Mouse (Mus musculus): ENCODE results near the gene Fblim1. TPM values are rescaled to one million over a fixed set of nuclear protein-coding genes. Genes with fewer than 3 reads are reported as not detected.
A peak's percentile ranks its signal among the peaks of the same experiment; 100 is the strongest.

Fblim1 gene
- polyA plus RNA-seq, 1 experiment from 2014 or later, result 70.6 TPM

- peaks cover 30% of the 10 kb centered on the region for H3K4me1 ChIP-seq (replicated peaks)
- WGBS, result 84% methylated on average over 25 of the region's 25 CpGs
- no peak overlapping the region for H3K4me2 ChIP-seq
- H3K27ac ChIP-seq (ENCODE audit: poor library complexity, severe bottlenecking), result peak overlapping the region; percentile 88
- H3K27me3 ChIP-seq (replicated peaks), result no peaks in the 10 kb centered on the region
- no peak for ATAC-seq (ENCODE audit: insufficient number of reproducible peaks, low FRiP score)
- no peak overlapping the region for H3K4me3 ChIP-seq
- peaks cover 62% of the 10 kb centered on the region for H3K36me3 ChIP-seq
- H3K9me3 ChIP-seq (replicated peaks), result no peaks in the 10 kb centered on the region
- peak overlapping the region; percentile 47 for H3K9ac ChIP-seq
Observed at GRCm38 (mm10) chr4:141641961-141642811, 36.3 kb upstream of the Fblim1 start.

- no peak overlapping the region for H3K27ac ChIP-seq (ENCODE audit: poor library complexity, severe bottlenecking)
Observed at GRCm38 (mm10) chr4:141641353-141641771, 35.5 kb upstream of the Fblim1 start.

GRCm38 (mm10) chr4:141639474-141639873 is 33.6 kb upstream of the Fblim1 start:
- no peaks in the 10 kb centered on the region for H3K27me3 ChIP-seq (replicated peaks)
- no peak overlapping the region for H3K4me2 ChIP-seq
- H3K4me1 ChIP-seq (replicated peaks), result peaks cover 37% of the 10 kb centered on the region
- no peak overlapping the region for H3K4me3 ChIP-seq
- H3K36me3 ChIP-seq, result peaks cover 74% of the 10 kb centered on the region
- no peaks in the 10 kb centered on the region for H3K9me3 ChIP-seq (replicated peaks)
- no peak overlapping the region for H3K27ac ChIP-seq (ENCODE audit: poor library complexity, severe bottlenecking)
- WGBS, result 65% methylated on average over 11 of the region's 11 CpGs
- no peak for ATAC-seq (ENCODE audit: insufficient number of reproducible peaks, low FRiP score)
- no peak overlapping the region for H3K9ac ChIP-seq

More at GRCm38 (mm10) chr4:141641353-141641771, 35.5 kb upstream of the Fblim1 start:
- ATAC-seq (ENCODE audit: insufficient number of reproducible peaks, low FRiP score), result no peak
- Histone ChIP-seq H3K4me2 (no peak overlapping the region), H3K4me1 (replicated peaks) (peaks cover 30% of the 10 kb centered on the region), H3K9me3 (replicated peaks) (no peaks in the 10 kb centered on the region), H3K27me3 (replicated peaks) (no peaks in the 10 kb centered on the region), H3K36me3 (peaks cover 64% of the 10 kb centered on the region), H3K9ac (no peak overlapping the region), H3K4me3 (no peak overlapping the region)
- WGBS, result 88% methylated on average over 7 of the region's 7 CpGs

- no peaks in the 10 kb centered on the region for H3K9me3 ChIP-seq (replicated peaks)
- H3K27ac ChIP-seq (ENCODE audit: poor library complexity, severe bottlenecking), result no peak overlapping the region
- H3K27me3 ChIP-seq (replicated peaks), result no peaks in the 10 kb centered on the region
- H3K4me1 ChIP-seq (replicated peaks), result peaks cover 14% of the 10 kb centered on the region
- no peak for ATAC-seq (ENCODE audit: insufficient number of reproducible peaks, low FRiP score)
- no peak overlapping the region for H3K9ac ChIP-seq
- no peak overlapping the region for H3K4me2 ChIP-seq
- peaks cover 92% of the 10 kb centered on the region for H3K36me3 ChIP-seq
- no peak overlapping the region for H3K4me3 ChIP-seq
- whole genome bisulfite sequencing, result 90% methylated on average over 5 of the region's 5 CpGs
Observed at GRCm38 (mm10) chr4:141636693-141637092, 30.8 kb upstream of the Fblim1 start.

- 74% methylated on average over 9 of the region's 9 CpGs for WGBS
- H3K4me3 ChIP-seq, result no peak overlapping the region
- H3K4me1 ChIP-seq (replicated peaks), result peaks cover 12% of the 10 kb centered on the region
- no peak overlapping the region for H3K9ac ChIP-seq
- H3K9me3 ChIP-seq (replicated peaks), result no peaks in the 10 kb centered on the region
- ATAC-seq (ENCODE audit: insufficient number of reproducible peaks, low FRiP score), result no peak
- H3K27me3 ChIP-seq (replicated peaks), result no peaks in the 10 kb centered on the region
- peaks cover 92% of the 10 kb centered on the region for H3K36me3 ChIP-seq
- H3K4me2 ChIP-seq, result no peak overlapping the region
- H3K27ac ChIP-seq (ENCODE audit: poor library complexity, severe bottlenecking), result no peak overlapping the region
Observed at GRCm38 (mm10) chr4:141635991-141636390, 30.1 kb upstream of the Fblim1 start.

- Histone ChIP-seq H3K27me3 (replicated peaks) (no peaks in the 10 kb centered on the region), H3K4me3 (no peak overlapping the region), H3K4me2 (no peak overlapping the region), H3K27ac (ENCODE audit: poor library complexity, severe bottlenecking) (no peak overlapping the region), H3K9me3 (replicated peaks) (no peaks in the 10 kb centered on the region), H3K4me1 (replicated peaks) (peaks cover 20% of the 10 kb centered on the region), H3K9ac (no peak overlapping the region), H3K36me3 (peaks cover 95% of the 10 kb centered on the region)
- 87% methylated on average over 21 of the region's 21 CpGs for WGBS
- ATAC-seq (ENCODE audit: insufficient number of reproducible peaks, low FRiP score), result no peak
Observed at GRCm38 (mm10) chr4:141632111-141632873, 26.4 kb upstream of the Fblim1 start.

- Histone ChIP-seq H3K4me2 (no peak overlapping the region), H3K27ac (ENCODE audit: poor library complexity, severe bottlenecking) (no peak overlapping the region), H3K4me3 (no peak overlapping the region), H3K9me3 (replicated peaks) (no peaks in the 10 kb centered on the region), H3K36me3 (peaks cover 95% of the 10 kb centered on the region), H3K9ac (no peak overlapping the region), H3K27me3 (replicated peaks) (no peaks in the 10 kb centered on the region), H3K4me1 (replicated peaks) (peaks cover 20% of the 10 kb centered on the region)
- WGBS, result 90% methylated on average over 20 of the region's 20 CpGs
- ATAC-seq (ENCODE audit: insufficient number of reproducible peaks, low FRiP score), result no peak
Observed at GRCm38 (mm10) chr4:141631250-141631649, 25.4 kb upstream of the Fblim1 start.

- Histone ChIP-seq H3K36me3 (peaks cover 98% of the 10 kb centered on the region), H3K9me3 (replicated peaks) (no peaks in the 10 kb centered on the region), H3K4me3 (no peak overlapping the region), H3K9ac (no peak overlapping the region), H3K4me1 (replicated peaks) (peaks cover 24% of the 10 kb centered on the region), H3K27me3 (replicated peaks) (no peaks in the 10 kb centered on the region), H3K27ac (ENCODE audit: poor library complexity, severe bottlenecking) (no peak overlapping the region), H3K4me2 (no peak overlapping the region)
- WGBS, result 89% methylated on average over 11 of the region's 11 CpGs
- ATAC-seq (ENCODE audit: insufficient number of reproducible peaks, low FRiP score), result no peak
Observed at GRCm38 (mm10) chr4:141630021-141630420, 24.1 kb upstream of the Fblim1 start.

- Histone ChIP-seq H3K4me2 (no peak overlapping the region), H3K4me1 (replicated peaks) (peaks cover 22% of the 10 kb centered on the region), H3K9me3 (replicated peaks) (no peaks in the 10 kb centered on the region), H3K4me3 (no peak overlapping the region), H3K9ac (no peak overlapping the region), H3K27me3 (replicated peaks) (no peaks in the 10 kb centered on the region), H3K27ac (ENCODE audit: poor library complexity, severe bottlenecking) (no peak overlapping the region), H3K36me3 (peaks cover 91% of the 10 kb centered on the region)
- no peak for ATAC-seq (ENCODE audit: insufficient number of reproducible peaks, low FRiP score)
- 77% methylated on average over 14 of the region's 14 CpGs for WGBS
Observed at GRCm38 (mm10) chr4:141628661-141629060, 22.8 kb upstream of the Fblim1 start.

GRCm38 (mm10) chr4:141627502-141627901 is 21.6 kb upstream of the Fblim1 start:
- H3K4me1 ChIP-seq (replicated peaks), result peaks cover 29% of the 10 kb centered on the region
- peaks cover 79% of the 10 kb centered on the region for H3K36me3 ChIP-seq
- H3K4me3 ChIP-seq, result no peak overlapping the region
- no peaks in the 10 kb centered on the region for H3K27me3 ChIP-seq (replicated peaks)
- no peak overlapping the region for H3K27ac ChIP-seq (ENCODE audit: poor library complexity, severe bottlenecking)
- H3K4me2 ChIP-seq, result no peak overlapping the region
- H3K9ac ChIP-seq, result no peak overlapping the region
- 66% methylated on average over 5 of the region's 5 CpGs for WGBS
- ATAC-seq (ENCODE audit: insufficient number of reproducible peaks, low FRiP score), result no peak
- no peaks in the 10 kb centered on the region for H3K9me3 ChIP-seq (replicated peaks)

GRCm38 (mm10) chr4:141625774-141626550 is 20.1 kb upstream of the Fblim1 start:
- WGBS, result 89% methylated on average over 16 of the region's 16 CpGs

More at GRCm38 (mm10) chr4:141625774-141626550, 20.1 kb upstream of the Fblim1 start:
- Histone ChIP-seq H3K27ac (ENCODE audit: poor library complexity, severe bottlenecking) (no peak overlapping the region), H3K27me3 (replicated peaks) (no peaks in the 10 kb centered on the region), H3K4me1 (replicated peaks) (peaks cover 29% of the 10 kb centered on the region), H3K9me3 (replicated peaks) (no peaks in the 10 kb centered on the region), H3K4me3 (no peak overlapping the region), H3K36me3 (peaks cover 64% of the 10 kb centered on the region), H3K9ac (no peak overlapping the region), H3K4me2 (no peak overlapping the region)
- no peak for ATAC-seq (ENCODE audit: insufficient number of reproducible peaks, low FRiP score)

Measured in heart, embryonic 12.5 days (tissue).